Mouse (Mus musculus) C2C12 (cell line): Measurements from ENCODE around the gene Sfxn1.

Experiments
- CEBPB ChIP-seq: IDR thresholded peaks from one replicate; pipeline ENCODE4 v1.6.1; 2011; ENCODE audit warnings: low read depth, mild to moderate bottlenecking, control low read depth, moderate library complexity
- CTCF ChIP-seq: IDR thresholded peaks from one replicate; pipeline ENCODE4 v1.5.1; 2011; ENCODE audit not compliant: control insufficient read depth, insufficient read depth, insufficient read length

DNA sequence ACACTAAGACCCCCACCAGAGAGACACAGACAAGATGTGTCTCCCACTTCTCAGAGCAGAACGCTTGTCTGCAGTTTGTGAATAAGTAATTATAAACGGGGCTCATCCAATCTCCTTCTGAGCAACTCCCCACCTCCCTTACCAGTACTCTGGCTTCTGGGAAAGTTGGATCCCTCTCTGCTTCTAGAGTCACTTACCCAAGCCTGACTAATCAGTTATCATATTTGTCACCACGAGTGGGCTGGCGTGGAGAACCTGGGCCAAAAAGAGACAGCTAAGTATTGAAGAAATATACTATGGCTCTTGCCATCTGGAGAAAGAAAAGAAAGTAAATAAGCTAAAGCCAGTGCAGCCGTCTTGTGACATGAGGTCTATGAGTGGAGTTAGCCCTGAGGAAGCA lies 73.0 kb downstream of the Sfxn1 start:
- TF ChIP-seq CEBPB (no peak), CTCF (no peak)
